Mouse (Mus musculus) stomach, embryonic 14.5 days (tissue): ENCODE results near the gene Actg1. TPM values are rescaled to one million over a fixed set of nuclear protein-coding genes. Genes with fewer than 3 reads are reported as not detected.

Source experiments
- ATAC-seq: fragments of 200-750 bp; cut with Nextera tagmentation; 2 replicates; pipeline ENCODE4 v1.8.0; 2017; ENCODE audit warnings: low read depth, moderate TSS enrichment; ENCODE audit not compliant: insufficient number of reproducible peaks, insufficient read depth, low FRiP score
- H3K27ac ChIP-seq: fragments of 300-500 bp; sonication (generic); 2 replicates; pipeline ENCODE4 v1.5.1; 2014; ENCODE audit warnings: mild to moderate bottlenecking, low read length, moderate library complexity, mixed read lengths
- H3K27me3 ChIP-seq: fragments of 300-500 bp; sonication (generic); 2 replicates; pipeline ENCODE4 v1.6.1; 2014; ENCODE audit warnings: low read length, control low read depth, mixed read lengths; ENCODE audit not compliant: control insufficient read depth, insufficient read depth
- H3K36me3 ChIP-seq: fragments of 300-500 bp; sonication (generic); 2 replicates; pipeline ENCODE4 v1.6.1; 2014; ENCODE audit warnings: mild to moderate bottlenecking, control low read depth, low read length, moderate library complexity, mixed read lengths; ENCODE audit not compliant: control insufficient read depth, insufficient read depth
- H3K4me1 ChIP-seq: fragments of 300-500 bp; sonication (generic); 2 replicates; pipeline ENCODE4 v1.6.1; 2014; ENCODE audit warnings: low read length, control low read depth, mixed read lengths; ENCODE audit not compliant: control insufficient read depth, insufficient read depth
- H3K4me2 ChIP-seq: fragments of 300-500 bp; sonication (generic); replicated peaks from 2 replicates; pipeline ENCODE4 v1.6.1; 2014; ENCODE audit warnings: low read depth, low read length, control low read depth
- H3K4me3 ChIP-seq: fragments of 300-500 bp; sonication (generic); 2 replicates; pipeline ENCODE4 v1.5.1; 2014; ENCODE audit warnings: low read depth, low read length, control low read depth
- H3K9ac ChIP-seq: fragments of 300-500 bp; sonication (generic); replicated peaks from 2 replicates; pipeline ENCODE4 v1.6.1; 2014; ENCODE audit warnings: low read depth, mild to moderate bottlenecking, control low read depth, low read length, moderate library complexity, mixed read lengths
- H3K9me3 ChIP-seq: fragments of 300-500 bp; sonication (generic); 2 replicates; pipeline ENCODE4 v1.6.1; 2016; ENCODE audit warnings: low read depth, low read length, control low read depth; ENCODE audit not compliant: control insufficient read depth
- WGBS: fragments of 180-500 bp; shearing (Covaris S2); extraction: QIAGEN DNeasy Blood & Tissue Kit; methylation state at CpG from one replicate; pipeline ENCODE4 v1.1.7; 2014; 5-methylcytosine and 5-hydroxymethylcytosine counted together
- polyA plus RNA-seq: library from polyadenylated mRNA; unstranded; fragments of >200 nt; fragmentation: Nextera tagmentation; extraction: Ambion mirVana; gene quantifications from 2 replicates; pipeline ENCODE4 v1.2.1, GENCODE M21; 2014

The Actg1 gene
- polyA plus RNA-seq, 1 experiment from 2014 or later, result 3,014 TPM

- Histone ChIP-seq H3K4me3 (no peak overlapping the region), H3K4me1 (peaks cover 6% of the 10 kb centered on the region; the same call in 1 of the 2 replicates), H3K36me3 (peaks cover 76% of the 10 kb centered on the region), H3K27me3 (no peaks in the 10 kb centered on the region), H3K9me3 (no peaks in the 10 kb centered on the region), H3K4me2 (no peak overlapping the region), H3K9ac (no peak overlapping the region), H3K27ac (no peak overlapping the region)
- no peak for ATAC-seq
- WGBS, result 64% methylated on average over 13 of the region's 13 CpGs
These were observed 24.7 kb upstream of the Actg1 start for GRCm38 (mm10) chr11:120373025-120373424.

GRCm38 (mm10) chr11:120369656-120370055 lies 21.3 kb upstream of the Actg1 start:
- H3K27me3 ChIP-seq, result no peaks in the 10 kb centered on the region
- H3K9ac ChIP-seq, result no peak overlapping the region
- 32% methylated on average over 8 of the region's 8 CpGs for WGBS
- peaks cover 2% of the 10 kb centered on the region; the same call in 1 of the 2 replicates for H3K4me1 ChIP-seq
- peak overlapping the region; percentile 11; the same call in 1 of the 2 replicates for H3K27ac ChIP-seq
- ATAC-seq, result peak; percentile 74
- H3K4me3 ChIP-seq, result no peak overlapping the region
- H3K4me2 ChIP-seq, result no peak overlapping the region
- H3K36me3 ChIP-seq, result peaks cover 52% of the 10 kb centered on the region
- H3K9me3 ChIP-seq, result no peaks in the 10 kb centered on the region

- Histone ChIP-seq H3K36me3 (peaks cover 21% of the 10 kb centered on the region; the same call in 1 of the 2 replicates), H3K27ac (no peak overlapping the region), H3K4me1 (peaks cover 2% of the 10 kb centered on the region; the same call in 1 of the 2 replicates), H3K9ac (no peak overlapping the region), H3K9me3 (no peaks in the 10 kb centered on the region), H3K4me3 (no peak overlapping the region), H3K4me2 (no peak overlapping the region), H3K27me3 (no peaks in the 10 kb centered on the region)
- ATAC-seq, result no peak
- WGBS, result 24% methylated on average over 7 of the region's 7 CpGs
These were observed 18.2 kb upstream of the Actg1 start for GRCm38 (mm10) chr11:120366443-120367027.

- H3K27me3 ChIP-seq, result no peaks in the 10 kb centered on the region
- no peaks in the 10 kb centered on the region for H3K9me3 ChIP-seq
- ATAC-seq, result no peak
- H3K9ac ChIP-seq, result no peak overlapping the region
- WGBS, result 85% methylated on average over 6 of the region's 6 CpGs
- H3K4me1 ChIP-seq, result peaks cover 15% of the 10 kb centered on the region
- no peak overlapping the region for H3K4me2 ChIP-seq
- no peak overlapping the region for H3K4me3 ChIP-seq
- no peak overlapping the region for H3K27ac ChIP-seq
- H3K36me3 ChIP-seq, result no peaks in the 10 kb centered on the region; the same call in 1 of the 2 replicates
These were observed 14.5 kb upstream of the Actg1 start for GRCm38 (mm10) chr11:120362891-120363290.

- Histone ChIP-seq H3K4me2 (no peak within 1 kb of the TSS), H3K4me3 (no peak within 1 kb of the TSS), H3K36me3 (no peaks in the 10 kb centered on the region), H3K4me1 (peaks cover 21% of the 10 kb centered on the region), H3K27ac (no peak within 1 kb of the TSS), H3K9me3 (no peaks in the 10 kb centered on the region), H3K9ac (no peak within 1 kb of the TSS), H3K27me3 (no peaks in the 10 kb centered on the region)
- no peak for ATAC-seq
- WGBS, result 58% methylated on average over 10 of the region's 10 CpGs
These were observed 13.0 kb upstream of the Actg1 start, which contains the start of gene Fscn2 for GRCm38 (mm10) chr11:120361295-120361694. Gene Fscn2 (plus strand): TSS chr11:120361534.

GRCm38 (mm10) chr11:120360755-120361154 lies 12.4 kb upstream of the Actg1 start:
- Histone ChIP-seq H3K4me3 (no peak overlapping the region), H3K4me1 (peaks cover 21% of the 10 kb centered on the region), H3K9ac (no peak overlapping the region), H3K9me3 (no peaks in the 10 kb centered on the region), H3K27ac (no peak overlapping the region), H3K36me3 (no peaks in the 10 kb centered on the region), H3K27me3 (no peaks in the 10 kb centered on the region), H3K4me2 (no peak overlapping the region)
- 83% methylated on average over 5 of the region's 5 CpGs for WGBS
- ATAC-seq, result no peak

GRCm38 (mm10) chr11:120360062-120360461 lies 11.7 kb upstream of the Actg1 start:
- no peaks in the 10 kb centered on the region for H3K36me3 ChIP-seq
- ATAC-seq, result no peak
- WGBS, result 53% methylated on average over 8 of the region's 8 CpGs

GRCm38 (mm10) chr11:120359391-120359790 lies 11.0 kb upstream of the Actg1 start:
- H3K4me2 ChIP-seq, result no peak overlapping the region
- peaks cover 21% of the 10 kb centered on the region for H3K4me1 ChIP-seq
- H3K4me3 ChIP-seq, result no peak overlapping the region
- H3K9ac ChIP-seq, result no peak overlapping the region
- no peak for ATAC-seq
- H3K9me3 ChIP-seq, result no peaks in the 10 kb centered on the region
- peak overlapping the region; percentile 93; the same call in 1 of the 2 replicates for H3K27ac ChIP-seq
- H3K27me3 ChIP-seq, result no peaks in the 10 kb centered on the region
- WGBS, result 82% methylated on average over 6 of the region's 6 CpGs
- H3K36me3 ChIP-seq, result no peaks in the 10 kb centered on the region

More at GRCm38 (mm10) chr11:120360062-120360461, 11.7 kb upstream of the Actg1 start:
- Histone ChIP-seq H3K4me3 (no peak overlapping the region), H3K9me3 (no peaks in the 10 kb centered on the region), H3K27me3 (no peaks in the 10 kb centered on the region), H3K4me2 (no peak overlapping the region), H3K9ac (no peak overlapping the region), H3K27ac (no peak overlapping the region), H3K4me1 (peaks cover 21% of the 10 kb centered on the region)
